Mouse (Mus musculus): Measurements from ENCODE around the gene Mbtd1. TPM values are rescaled to one million over a fixed set of nuclear protein-coding genes. Genes with fewer than 3 reads are reported as not detected.

The Mbtd1 gene
- polyA plus RNA-seq, 1 experiment = 20.3 TPM

GRCm38 (mm10) chr11:93954738-93955255 lies 69.1 kb downstream of the Mbtd1 start:
- Histone ChIP-seq H3K27ac (ENCODE audit: control insufficient read depth, insufficient read depth, low read depth, low read length, poor library complexity) (no peak overlapping the region), H3K4me3 (replicated peaks; ENCODE audit: control insufficient read depth, low read depth, low read length) (peak overlapping the region; percentile 89), H3K4me1 (ENCODE audit: control insufficient read depth, insufficient read depth, low read length) (peaks cover 2% of the 10 kb centered on the region)
- WGBS = 32% methylated on average over 11 of the region's 13 CpGs
- no peak for TF ChIP-seq POLR2A (IDR thresholded peaks at IDR 0.05; ENCODE audit: borderline replicate concordance, control insufficient read depth, low read depth, low read length)
- TF ChIP-seq CTCF (IDR thresholded peaks at IDR 0.05; ENCODE audit: control insufficient read depth, insufficient read depth, low read length) = no peak

GRCm38 (mm10) chr11:93955256-93956150 lies 69.9 kb downstream of the Mbtd1 start:
- under 1% methylated on average over 67 of the region's 67 CpGs for WGBS
- peak overlapping the region; percentile 72 for H3K27ac ChIP-seq (ENCODE audit: control insufficient read depth, insufficient read depth, low read depth, low read length, poor library complexity)
- H3K4me3 ChIP-seq (replicated peaks; ENCODE audit: control insufficient read depth, low read depth, low read length) = peak overlapping the region; percentile 89
- H3K4me1 ChIP-seq (ENCODE audit: control insufficient read depth, insufficient read depth, low read length) = peaks cover 2% of the 10 kb centered on the region
- TF ChIP-seq CTCF (IDR thresholded peaks at IDR 0.05; ENCODE audit: control insufficient read depth, insufficient read depth, low read length) (no peak), POLR2A (IDR thresholded peaks at IDR 0.05; ENCODE audit: borderline replicate concordance, control insufficient read depth, low read depth, low read length) (peak; percentile 63)

- WGBS = under 1% methylated on average over 6 of the region's 6 CpGs
- Histone ChIP-seq H3K4me3 (replicated peaks; ENCODE audit: control insufficient read depth, low read depth, low read length) (peak within 1 kb of the TSS; percentile 89), H3K4me1 (ENCODE audit: control insufficient read depth, insufficient read depth, low read length) (peaks cover 2% of the 10 kb centered on the region), H3K27ac (ENCODE audit: control insufficient read depth, insufficient read depth, low read depth, low read length, poor library complexity) (peak within 1 kb of the TSS; percentile 72)
- TF ChIP-seq CTCF (IDR thresholded peaks at IDR 0.05; ENCODE audit: control insufficient read depth, insufficient read depth, low read length) (no peak), POLR2A (IDR thresholded peaks at IDR 0.05; ENCODE audit: borderline replicate concordance, control insufficient read depth, low read depth, low read length) (no peak)
Measured at GRCm38 (mm10) chr11:93956159-93956558, 70.5 kb downstream of the Mbtd1 start, which contains the start of gene Nme2. Gene Nme2, minus strand, starts transcription at chr11:93956259.

- peaks cover 2% of the 10 kb centered on the region for H3K4me1 ChIP-seq (ENCODE audit: control insufficient read depth, insufficient read depth, low read length)
- WGBS = 76% methylated on average over 2 of the region's 2 CpGs
- no peak overlapping the region for H3K27ac ChIP-seq (ENCODE audit: control insufficient read depth, insufficient read depth, low read depth, low read length, poor library complexity)
- no peak overlapping the region for H3K4me3 ChIP-seq (replicated peaks; ENCODE audit: control insufficient read depth, low read depth, low read length)
- TF ChIP-seq CTCF (IDR thresholded peaks at IDR 0.05; ENCODE audit: control insufficient read depth, insufficient read depth, low read length) (no peak), POLR2A (IDR thresholded peaks at IDR 0.05; ENCODE audit: borderline replicate concordance, control insufficient read depth, low read depth, low read length) (no peak)
Measured at GRCm38 (mm10) chr11:93957031-93957555, 71.4 kb downstream of the Mbtd1 start.

- TF ChIP-seq CTCF (IDR thresholded peaks at IDR 0.05; ENCODE audit: control insufficient read depth, insufficient read depth, low read length) (no peak), POLR2A (IDR thresholded peaks at IDR 0.05; ENCODE audit: borderline replicate concordance, control insufficient read depth, low read depth, low read length) (no peak)
- Histone ChIP-seq H3K4me1 (ENCODE audit: control insufficient read depth, insufficient read depth, low read length) (peaks cover 2% of the 10 kb centered on the region), H3K4me3 (replicated peaks; ENCODE audit: control insufficient read depth, low read depth, low read length) (no peak overlapping the region), H3K27ac (ENCODE audit: control insufficient read depth, insufficient read depth, low read depth, low read length, poor library complexity) (no peak overlapping the region)
- WGBS = 79% methylated on average over 4 of the region's 4 CpGs
Measured at GRCm38 (mm10) chr11:93957746-93958145, 72.1 kb downstream of the Mbtd1 start.

- Histone ChIP-seq H3K27ac (ENCODE audit: control insufficient read depth, insufficient read depth, low read depth, low read length, poor library complexity) (no peak overlapping the region), H3K4me1 (ENCODE audit: control insufficient read depth, insufficient read depth, low read length) (no peaks in the 10 kb centered on the region), H3K4me3 (replicated peaks; ENCODE audit: control insufficient read depth, low read depth, low read length) (no peak overlapping the region)
- 89% methylated on average over 6 of the region's 6 CpGs for WGBS
- TF ChIP-seq POLR2A (IDR thresholded peaks at IDR 0.05; ENCODE audit: borderline replicate concordance, control insufficient read depth, low read depth, low read length) = no peak
- TF ChIP-seq CTCF (IDR thresholded peaks at IDR 0.05; ENCODE audit: control insufficient read depth, insufficient read depth, low read length) = no peak
Measured at GRCm38 (mm10) chr11:93961482-93961881, 75.8 kb downstream of the Mbtd1 start.

- Histone ChIP-seq H3K4me1 (ENCODE audit: control insufficient read depth, insufficient read depth, low read length) (no peaks in the 10 kb centered on the region), H3K4me3 (replicated peaks; ENCODE audit: control insufficient read depth, low read depth, low read length) (no peak overlapping the region), H3K27ac (ENCODE audit: control insufficient read depth, insufficient read depth, low read depth, low read length, poor library complexity) (no peak overlapping the region)
- WGBS = 73% methylated on average over 4 of the region's 4 CpGs
- TF ChIP-seq CTCF (IDR thresholded peaks at IDR 0.05; ENCODE audit: control insufficient read depth, insufficient read depth, low read length) (no peak), POLR2A (IDR thresholded peaks at IDR 0.05; ENCODE audit: borderline replicate concordance, control insufficient read depth, low read depth, low read length) (no peak)
Measured at GRCm38 (mm10) chr11:93963013-93963412, 77.4 kb downstream of the Mbtd1 start.

- WGBS = 78% methylated on average over 6 of the region's 6 CpGs
- Histone ChIP-seq H3K4me1 (ENCODE audit: control insufficient read depth, insufficient read depth, low read length) (no peaks in the 10 kb centered on the region; the same call in 1 of the 2 replicates), H3K4me3 (replicated peaks; ENCODE audit: control insufficient read depth, low read depth, low read length) (no peak overlapping the region), H3K27ac (ENCODE audit: control insufficient read depth, insufficient read depth, low read depth, low read length, poor library complexity) (no peak overlapping the region)
- TF ChIP-seq POLR2A (IDR thresholded peaks at IDR 0.05; ENCODE audit: borderline replicate concordance, control insufficient read depth, low read depth, low read length) = no peak
- no peak for TF ChIP-seq CTCF (IDR thresholded peaks at IDR 0.05; ENCODE audit: control insufficient read depth, insufficient read depth, low read length)
Measured at GRCm38 (mm10) chr11:93965391-93965790, 79.7 kb downstream of the Mbtd1 start.
